Mouse (Mus musculus) T-helper 17 cell (primary cell): ENCODE measurements at regions not wholly inside any gene's neighbourhood (a gene's known extent, or its start where the extent isn't known, plus 50 kb on each side); places are given as distances from the start of the nearest gene placed in this dataset.

Source experiments
- in situ Hi-C, 2 experiments: fragments of 300-600 bp; cut with MboI, MseI; formaldehyde crosslinking; loops; 1 replicate in 1 of 2; 2 replicates in 1 of 2; pipeline ENCODE4 v1.15.1; 2025; ENCODE audit warnings: high pct_unique_total_duplicates in 2 of 2

DNA sequence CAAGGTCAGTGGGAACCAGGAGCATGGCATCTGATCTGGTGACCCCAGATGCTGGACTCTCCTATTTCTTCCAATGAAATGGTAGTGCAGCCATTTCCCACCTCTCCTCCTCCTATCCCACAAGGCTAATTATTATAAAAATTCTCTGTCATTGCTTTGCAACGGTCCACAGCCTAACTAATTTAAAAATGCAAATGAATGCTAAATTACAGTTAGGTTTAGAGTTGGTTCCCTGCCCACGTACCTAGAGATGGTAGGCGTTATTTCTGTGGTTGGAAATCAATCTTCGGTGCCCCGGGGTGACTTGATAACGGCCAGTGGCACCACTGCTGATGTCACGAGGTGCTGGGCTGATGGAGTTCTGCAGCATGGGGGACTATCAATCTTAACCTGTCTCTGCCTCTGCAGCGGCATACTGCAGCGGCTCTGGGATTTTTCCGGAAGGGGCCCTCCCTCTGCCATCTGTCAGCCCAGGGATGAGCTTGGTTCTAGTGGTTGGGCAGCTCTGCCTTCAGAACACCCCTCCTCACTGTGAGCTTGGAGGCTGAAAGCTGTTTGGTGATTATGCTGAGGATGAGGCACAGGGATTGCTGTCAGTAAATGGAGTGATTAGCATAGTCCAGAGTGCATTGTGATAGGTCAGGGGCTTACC, 66.5 kb downstream of the Nmur2 start:
- in situ Hi-C loops = no loop called here

DNA sequence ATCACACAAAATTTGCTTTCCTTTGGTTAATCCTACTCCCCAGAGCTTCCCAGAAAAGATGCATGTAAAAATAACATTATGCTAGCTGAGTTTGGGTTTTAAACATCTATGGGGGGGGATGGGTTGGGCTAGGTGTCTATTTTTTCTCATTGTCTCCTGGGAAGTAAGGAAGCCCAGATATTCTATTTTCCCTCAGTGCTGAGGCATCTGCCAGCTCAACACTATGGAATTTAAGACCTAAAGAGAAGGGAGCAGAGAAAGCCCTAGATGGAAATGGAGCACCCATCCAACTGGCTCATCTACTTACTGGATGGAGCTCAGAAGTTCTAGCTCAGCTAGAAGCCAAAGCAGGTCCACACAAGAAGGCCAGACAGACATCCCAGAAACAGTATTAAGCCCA, 74.2 kb downstream of the Nmur2 start:
- in situ Hi-C loops = no loop called here

DNA sequence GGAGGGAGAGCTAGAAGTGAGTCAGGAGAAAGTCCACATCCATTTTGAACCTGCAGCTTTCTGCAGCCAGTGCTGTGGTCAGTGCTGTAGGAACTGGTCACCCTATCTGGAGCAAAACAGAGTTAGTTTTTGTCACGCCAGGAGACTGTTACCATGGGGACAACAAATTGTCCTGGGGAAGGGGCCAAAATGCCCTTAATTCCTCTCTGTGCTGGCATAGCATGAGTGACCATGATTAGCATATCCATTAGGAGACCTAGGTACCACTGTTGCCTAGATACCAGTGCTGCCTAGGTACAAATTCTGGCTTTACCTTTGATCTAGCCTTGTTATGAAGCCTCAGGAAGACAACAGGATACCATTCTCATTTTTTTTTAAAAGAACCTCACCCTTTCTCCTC, 82.4 kb downstream of the Nmur2 start:
- in situ Hi-C loops = loop anchor here in 1 of 2 experiments (10.0 kb wide), 1 partner anchor 904 kb away; no protein-coding TSS in a partner anchor

DNA sequence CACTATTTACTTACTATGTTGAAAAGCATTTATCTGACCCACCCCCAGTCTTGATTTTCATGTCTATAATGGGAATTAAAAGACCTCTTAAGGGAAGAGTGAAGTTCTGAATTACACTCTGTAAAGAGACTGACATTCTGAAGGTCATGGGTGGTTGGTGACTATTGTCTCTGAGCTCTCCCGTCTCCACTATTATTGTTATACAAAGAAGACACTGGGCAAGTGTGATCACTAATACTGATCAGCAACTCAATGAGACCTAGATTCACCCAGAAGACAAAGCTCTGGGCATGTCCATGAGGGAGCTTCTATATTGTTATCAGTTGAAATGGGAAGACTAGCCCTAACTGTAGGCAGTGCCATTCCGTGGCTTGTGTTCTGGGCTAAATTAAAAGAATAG, 83.5 kb downstream of the Nmur2 start:
- in situ Hi-C loops = loop anchor here in 1 of 2 experiments (10.0 kb wide), 1 partner anchor 903 kb away; no protein-coding TSS in a partner anchor

DNA sequence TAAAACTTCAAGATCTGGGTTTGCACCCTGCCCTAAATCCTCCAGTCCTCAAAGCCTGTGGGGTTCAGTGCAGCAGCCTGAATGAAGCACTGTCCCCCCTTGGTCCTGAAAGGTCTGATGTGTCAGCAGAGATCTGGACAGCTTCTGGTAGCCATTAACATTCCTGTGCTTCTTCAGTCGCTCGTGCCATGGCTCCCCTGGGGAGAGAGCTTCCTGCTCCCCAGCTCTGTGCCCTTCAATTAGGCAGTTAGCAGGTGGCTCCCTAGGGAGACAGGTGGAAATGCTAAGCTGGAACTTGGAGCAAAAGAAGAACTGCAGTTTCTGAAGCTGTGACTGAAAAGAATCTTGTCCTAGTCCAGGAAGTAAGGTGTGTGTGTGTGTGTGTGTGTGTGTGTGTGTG, 87.1 kb downstream of the Nmur2 start:
- in situ Hi-C loops = loop anchor here in 1 of 2 experiments (10.0 kb wide), 1 partner anchor 899 kb away; no protein-coding TSS in a partner anchor

DNA sequence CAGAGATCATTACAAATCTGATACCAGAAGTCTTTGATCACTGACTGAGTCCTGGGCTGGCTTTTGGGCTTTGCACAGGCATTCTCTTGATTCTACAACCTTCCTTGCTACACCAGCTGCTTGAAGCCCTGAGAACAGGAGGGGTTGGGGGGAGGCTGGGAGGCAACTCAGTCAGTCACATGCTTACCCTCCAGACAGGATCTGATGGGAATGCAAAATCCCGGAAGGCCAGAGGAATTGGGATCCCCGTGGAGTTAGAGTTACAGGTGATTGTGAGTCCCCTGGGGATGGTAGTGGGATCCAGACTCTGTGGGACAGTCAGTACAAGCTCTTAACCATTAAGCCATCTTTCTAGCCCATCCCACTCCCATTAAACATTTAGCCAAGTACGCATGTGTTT, 91.2 kb downstream of the Nmur2 start:
- in situ Hi-C loops = no loop called here

DNA sequence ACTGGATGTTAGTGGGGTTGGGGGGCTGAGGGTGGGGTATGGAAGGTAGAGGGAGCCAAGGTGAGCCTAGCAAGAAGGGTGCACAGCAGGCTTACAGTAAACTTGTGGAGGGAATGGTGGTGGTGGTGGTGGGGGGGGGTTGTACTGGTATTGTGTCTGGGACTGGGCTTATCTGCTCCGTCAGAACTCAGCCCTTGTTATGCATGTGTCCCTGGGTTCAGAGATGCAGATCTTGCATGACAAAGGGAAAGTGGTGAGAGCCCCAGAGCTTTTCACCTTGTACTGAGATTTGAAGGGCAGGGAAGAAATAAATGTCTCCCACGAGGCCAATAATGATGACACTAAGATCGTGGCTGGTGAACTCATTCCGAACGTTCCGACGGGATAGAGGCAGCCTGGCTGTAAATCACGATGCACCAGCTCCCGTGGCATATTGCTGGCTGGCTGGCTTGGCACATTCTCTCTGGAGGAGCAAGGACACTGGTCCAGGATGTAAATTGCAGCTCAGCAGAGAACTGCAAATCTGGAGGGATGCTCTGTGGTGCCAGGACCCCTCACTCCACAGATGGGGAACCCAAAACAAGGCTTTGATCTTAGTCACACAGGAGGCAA, 94.1 kb downstream of the Nmur2 start:
- in situ Hi-C loops = no loop called here

DNA sequence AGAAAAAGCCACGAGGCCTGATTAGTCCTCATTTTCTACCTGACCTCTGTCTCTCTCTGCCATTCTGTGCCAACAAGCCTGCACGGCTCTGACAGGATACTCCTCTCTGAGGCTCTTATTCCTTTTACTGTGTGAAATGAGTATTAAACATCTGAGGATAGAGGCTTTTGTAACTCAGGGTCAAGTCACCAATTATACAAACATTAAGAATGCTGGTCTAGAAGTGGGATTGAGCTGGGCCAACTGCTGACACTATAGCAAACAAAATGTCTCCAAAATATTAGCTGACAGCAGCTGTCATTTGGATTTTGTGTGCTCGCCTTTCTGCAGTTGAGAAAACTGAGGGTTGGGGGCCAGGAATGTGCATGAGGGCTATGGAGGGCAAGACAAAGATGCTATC, 94.8 kb downstream of the Nmur2 start:
- in situ Hi-C loops = no loop called here

DNA sequence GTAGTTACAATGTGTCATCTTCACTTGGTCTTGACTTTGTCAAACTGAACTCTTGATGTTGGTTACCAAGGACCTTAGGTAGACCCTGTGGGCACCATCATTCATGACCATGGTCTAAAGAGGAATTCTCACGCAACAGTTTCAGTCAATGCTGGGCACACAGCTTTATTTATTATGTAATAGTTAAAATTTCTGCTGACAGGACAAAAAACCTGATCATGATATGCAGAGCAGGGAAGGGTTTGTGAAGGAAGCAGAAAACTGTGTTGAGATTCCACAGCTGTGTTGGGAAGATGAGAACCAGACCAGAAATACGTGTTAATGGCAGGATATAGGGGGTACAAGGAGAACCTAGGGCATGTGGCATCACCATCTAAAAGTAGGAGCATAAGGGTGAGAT, 100.8 kb downstream of the Nmur2 start:
- in situ Hi-C loops = no loop called here

DNA sequence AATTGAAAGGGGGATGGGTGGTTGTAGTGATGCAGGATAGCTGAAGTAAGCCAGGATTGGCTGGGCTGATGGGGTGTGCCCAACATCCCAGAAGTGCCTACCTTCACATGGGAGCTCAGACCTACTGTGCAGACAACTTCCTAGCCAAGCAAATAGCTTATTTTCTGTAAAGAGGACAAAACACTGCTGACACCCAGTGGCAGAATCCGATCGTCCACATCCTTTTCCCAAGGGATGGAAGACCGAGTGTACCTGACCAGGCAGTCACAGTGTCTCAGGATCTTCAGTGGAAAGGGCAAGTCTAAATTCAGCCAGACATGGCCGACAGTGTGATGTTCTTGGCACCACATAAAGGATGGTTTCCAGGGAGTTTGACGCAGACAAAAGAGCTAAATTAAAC, 114.4 kb downstream of the Nmur2 start:
- in situ Hi-C loops = no loop called here

DNA sequence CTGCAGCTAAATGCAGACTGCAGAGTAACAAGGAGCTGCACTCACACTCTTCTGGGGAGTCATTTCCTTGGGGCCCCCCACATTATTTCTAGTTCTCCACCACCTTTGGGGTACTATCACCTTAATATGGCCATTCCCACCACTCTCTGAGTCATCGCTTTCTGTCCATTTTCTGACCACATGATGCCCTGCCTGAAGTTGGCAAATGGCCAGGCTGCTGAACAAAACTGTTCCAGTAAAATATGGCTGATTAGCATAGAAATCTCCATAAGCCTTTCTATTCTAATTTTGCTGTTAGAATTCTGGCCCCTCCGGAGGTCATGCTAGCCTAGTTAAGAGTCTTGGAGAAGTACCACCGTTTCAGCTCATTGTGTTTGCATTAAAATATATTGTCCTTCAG, 121.7 kb downstream of the Nmur2 start:
- in situ Hi-C loops = no loop called here

DNA sequence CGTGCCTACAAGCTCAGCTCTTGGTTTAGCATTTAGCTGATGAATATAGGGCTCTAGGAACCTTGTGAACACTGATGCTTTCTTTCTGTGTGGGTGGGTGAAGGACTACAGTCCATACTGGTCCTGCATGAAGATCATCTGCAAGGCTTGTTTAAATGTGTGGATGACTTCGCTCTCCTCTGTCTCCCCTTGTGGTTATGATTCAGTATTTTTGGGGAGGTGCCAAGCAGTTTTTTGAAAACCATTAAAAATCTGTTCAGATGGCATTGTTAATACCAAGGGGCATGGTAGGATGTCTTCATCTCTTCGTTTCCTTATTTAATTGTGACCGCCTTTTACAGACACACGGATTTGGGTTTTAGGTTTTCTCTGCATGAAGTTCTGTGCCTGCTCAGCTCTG, 122.4 kb downstream of the Nmur2 start:
- in situ Hi-C loops = no loop called here

DNA sequence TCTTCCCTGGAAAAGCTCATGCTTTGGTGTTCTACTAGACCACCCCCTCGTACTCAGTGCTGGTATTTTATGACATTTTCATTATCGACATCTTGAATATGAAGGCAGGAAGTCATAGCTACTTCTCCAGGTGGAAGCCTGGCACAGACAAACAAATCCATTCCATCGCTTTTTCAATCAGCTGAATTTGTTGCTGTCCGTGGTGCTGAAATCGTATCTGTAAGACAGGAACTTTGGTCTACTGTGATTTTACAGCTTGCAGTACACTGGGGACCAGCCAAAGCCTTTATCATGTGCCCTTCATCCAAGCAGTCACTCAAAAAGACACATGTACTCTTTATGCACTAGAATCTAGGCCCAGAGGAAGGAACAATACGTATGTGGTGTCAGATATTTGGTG, 143.3 kb downstream of the Nmur2 start:
- in situ Hi-C loops = no loop called here

DNA sequence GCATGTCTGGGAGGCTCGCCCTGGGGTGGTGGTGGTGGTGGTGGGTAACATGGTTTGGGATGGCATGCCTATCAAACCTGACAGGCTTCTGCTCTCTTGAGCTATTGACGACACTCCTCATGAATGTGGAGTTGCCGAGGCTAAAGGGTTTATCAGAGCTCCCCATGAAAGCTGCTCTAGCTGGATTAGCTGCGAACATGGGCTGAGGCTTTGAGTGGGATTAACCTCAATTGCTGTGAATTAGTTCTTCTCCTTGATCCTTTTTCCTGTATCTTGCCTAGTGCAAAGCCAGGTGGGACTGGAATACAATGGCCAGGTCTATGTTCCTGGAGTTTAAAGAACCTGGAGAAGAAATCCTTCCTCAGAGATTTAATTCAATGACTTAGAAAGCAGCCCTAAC, 150.6 kb downstream of the Nmur2 start:
- in situ Hi-C loops = no loop called here

DNA sequence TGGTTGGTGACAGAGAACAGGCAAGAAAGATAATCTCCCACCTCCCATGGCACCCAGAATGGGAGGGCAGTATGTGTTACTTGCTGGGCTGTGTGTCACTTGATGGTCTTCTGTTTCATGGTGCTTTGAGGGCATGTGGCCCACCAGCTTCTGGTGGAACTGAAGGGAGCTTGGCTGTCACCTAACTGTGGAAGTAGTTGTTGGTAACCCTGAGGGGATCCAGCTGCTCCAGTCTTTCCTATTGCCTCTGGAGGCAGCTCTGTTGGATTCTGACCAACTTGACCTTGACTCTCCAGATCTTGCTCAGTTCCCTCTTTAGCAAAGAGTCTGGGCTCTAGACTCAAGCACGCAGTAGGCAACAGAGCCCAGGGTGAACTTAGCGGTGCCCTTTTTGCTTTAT, 162.2 kb downstream of the Nmur2 start:
- in situ Hi-C loops = no loop called here

DNA sequence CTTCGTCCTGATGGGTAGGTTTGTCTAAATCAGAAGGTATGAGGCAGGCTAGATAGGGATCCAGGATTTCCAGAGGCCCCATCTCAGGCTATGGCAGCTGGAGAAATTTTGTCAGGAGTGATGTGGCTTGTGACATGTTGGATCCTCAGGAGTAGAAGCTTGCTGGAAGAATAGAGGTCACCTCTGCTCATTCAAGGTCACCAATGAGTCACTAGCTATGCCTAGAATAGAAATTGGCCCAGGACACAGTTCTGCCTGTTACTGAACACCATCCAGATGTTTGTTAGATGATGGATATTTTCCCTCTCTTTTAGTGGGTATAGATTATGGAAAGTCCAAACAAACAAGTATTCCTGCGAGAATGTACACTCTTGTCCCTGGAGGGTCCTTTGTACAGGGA, 173.7 kb downstream of the Nmur2 start:
- in situ Hi-C loops = no loop called here

DNA sequence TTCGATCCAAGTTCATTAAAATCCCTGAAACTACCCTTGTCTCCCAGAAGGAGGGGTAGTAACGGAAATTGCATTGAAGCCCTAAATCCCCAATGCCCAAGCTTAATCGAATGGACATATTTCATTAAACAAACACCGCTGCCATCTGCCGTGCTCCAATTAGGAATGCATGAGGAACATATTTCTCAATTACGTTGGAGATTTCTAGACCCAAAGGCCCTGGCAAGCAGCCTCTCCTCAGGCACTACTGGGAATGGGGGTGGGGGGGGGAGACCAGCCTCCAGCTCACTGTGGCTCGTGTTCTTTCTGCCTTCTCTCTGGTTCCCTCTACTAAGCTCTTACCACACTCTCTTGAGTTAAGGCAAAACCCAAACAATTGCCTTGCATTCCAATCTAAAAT, 181.6 kb downstream of the Nmur2 start:
- in situ Hi-C loops = loop anchor here in 1 of 2 experiments (5.0 kb wide), 1 partner anchor 42 kb away; no protein-coding TSS in a partner anchor

DNA sequence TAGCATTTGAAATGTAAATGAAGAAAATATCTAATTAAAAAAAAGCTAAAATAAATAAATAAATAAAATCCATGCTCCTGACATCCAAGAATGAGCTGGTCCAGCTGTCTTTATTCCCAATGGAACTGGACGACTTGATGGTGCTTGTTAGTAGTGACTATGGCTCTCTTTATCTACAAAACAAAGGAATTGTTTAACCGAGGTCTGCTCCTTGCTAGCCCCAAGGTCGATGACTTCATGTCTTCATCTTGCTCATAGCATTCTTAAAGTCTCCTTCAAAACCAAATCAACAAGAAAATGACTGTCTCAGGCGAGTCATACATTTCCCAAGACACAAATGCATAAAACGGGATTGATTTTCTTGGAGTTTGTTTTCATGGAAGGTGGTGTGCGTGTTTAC, 212.5 kb upstream of the Glra1 start:
- in situ Hi-C loops = no loop called here

DNA sequence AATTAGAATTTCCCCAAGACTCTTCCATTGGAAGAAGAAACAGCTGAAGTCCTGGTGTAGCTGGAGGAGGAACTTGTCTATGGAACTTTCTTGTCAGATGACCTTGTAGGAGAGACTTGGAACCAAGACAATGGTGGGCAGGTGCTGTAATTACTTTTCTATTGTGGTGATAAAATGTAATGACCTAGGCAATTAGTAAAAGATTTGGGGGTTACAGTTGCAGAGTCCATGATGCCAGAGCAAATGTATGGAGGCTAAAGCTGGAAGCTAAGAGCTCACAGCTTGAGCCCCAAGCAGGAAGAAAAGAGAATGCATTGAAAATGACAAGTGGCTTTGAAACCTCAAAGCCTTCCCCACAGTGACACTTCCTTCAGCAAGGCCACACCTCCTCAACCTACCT, 208.6 kb upstream of the Glra1 start:
- in situ Hi-C loops = loop anchor here in 1 of 2 experiments (5.0 kb wide), 1 partner anchor 41 kb away; no protein-coding TSS in a partner anchor

DNA sequence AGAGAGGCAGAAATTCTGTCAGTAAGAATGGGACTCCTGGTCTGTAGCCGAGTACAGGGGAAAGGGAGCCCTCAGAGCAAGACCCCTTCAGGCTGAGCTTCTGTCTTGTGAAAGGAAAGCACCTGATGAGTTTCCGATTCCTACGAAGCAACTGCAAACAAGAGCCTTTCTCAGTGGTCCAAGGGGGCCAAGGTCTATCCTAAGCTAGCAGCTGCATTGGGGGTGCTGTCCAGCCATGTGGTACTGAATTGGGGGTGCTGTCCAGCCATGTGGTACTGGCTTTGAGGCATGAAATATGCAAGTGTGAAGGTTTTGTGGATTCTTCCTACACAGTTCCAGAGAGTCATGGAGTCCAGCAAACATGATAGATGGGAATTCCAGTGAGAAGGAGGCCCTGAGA, 202.7 kb upstream of the Glra1 start:
- in situ Hi-C loops = no loop called here

DNA sequence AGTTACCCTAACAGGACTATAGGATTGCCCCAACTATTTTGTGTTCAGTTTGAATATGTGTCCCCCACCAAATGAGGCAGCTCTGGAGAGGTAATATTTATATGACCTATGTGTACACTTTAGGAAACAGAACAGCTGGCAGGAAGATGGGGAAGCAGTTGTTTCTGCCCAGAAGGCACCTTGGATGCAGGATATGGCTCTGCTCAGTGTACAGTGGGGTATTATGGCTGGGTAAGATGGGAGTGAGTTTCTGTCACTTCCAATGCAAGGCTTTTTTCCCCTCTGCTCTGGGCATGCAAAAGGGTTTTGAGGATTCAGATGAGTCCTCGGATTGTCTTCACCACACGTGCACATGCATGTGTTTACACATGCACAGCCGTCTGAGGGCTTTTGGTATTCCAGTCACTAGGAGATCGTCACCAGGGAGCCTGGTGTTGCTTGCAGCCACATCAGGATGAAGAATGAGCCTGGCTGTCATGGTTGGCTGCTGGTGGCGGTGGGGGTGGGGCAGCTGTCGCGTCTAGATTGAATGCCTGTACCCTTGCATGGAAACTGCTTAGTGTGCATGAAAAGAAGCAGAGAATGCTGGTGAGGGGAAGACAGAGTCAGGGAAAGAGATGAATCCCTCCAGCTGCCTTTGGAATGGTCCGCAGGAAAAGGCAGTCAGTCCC, 183.3 kb upstream of the Glra1 start:
- in situ Hi-C loops = no loop called here

DNA sequence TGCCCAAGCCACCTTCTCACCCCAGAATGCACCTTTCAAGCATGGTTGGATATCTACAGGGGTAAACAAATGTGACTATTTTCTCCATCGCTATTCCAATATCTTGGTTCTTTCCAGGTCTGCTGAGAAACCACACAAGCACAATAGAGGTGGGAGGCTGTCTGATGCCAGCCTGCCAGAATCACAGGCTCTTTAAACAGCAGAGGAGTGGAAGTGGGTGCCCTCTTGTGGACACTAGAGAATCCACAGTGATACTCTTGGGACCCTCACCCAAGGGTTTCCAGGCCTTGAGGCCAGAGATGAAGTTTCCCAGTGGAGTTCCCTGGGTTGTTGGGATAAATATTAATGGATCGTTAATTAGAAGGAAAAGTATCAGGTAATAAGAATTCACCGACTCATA, 181.6 kb upstream of the Glra1 start:
- in situ Hi-C loops = loop anchor here in 1 of 2 experiments (10.0 kb wide), 1 partner anchor 725 kb away; no protein-coding TSS in a partner anchor

DNA sequence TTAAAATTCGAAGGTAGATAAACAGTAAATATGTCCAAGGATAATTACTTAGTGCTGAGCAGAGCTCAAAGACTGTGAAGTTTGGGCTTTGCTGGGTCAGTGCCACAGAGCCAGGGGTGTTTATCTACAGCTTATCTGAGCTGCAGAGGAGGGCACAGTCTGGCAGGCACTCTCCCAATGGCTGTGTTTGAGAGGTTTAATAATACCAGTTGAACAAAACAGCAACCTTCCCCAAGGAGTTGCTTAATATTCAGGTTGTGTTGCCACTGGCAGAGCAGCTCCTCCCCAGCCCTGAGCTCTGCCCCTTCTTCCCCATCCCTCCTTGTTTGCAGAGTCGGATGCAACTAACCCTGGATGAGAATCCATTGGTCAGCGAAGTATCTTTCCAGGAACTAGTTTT, 173.0 kb upstream of the Glra1 start:
- in situ Hi-C loops = loop anchor here in 1 of 2 experiments (10.0 kb wide), 1 partner anchor 716 kb away; no protein-coding TSS in a partner anchor
